Mouse (Mus musculus) lung, postnatal 0 days (tissue): ENCODE measurements at regions not wholly inside any gene's neighbourhood (a gene's known extent, or its start where the extent isn't known, plus 50 kb on each side); places are given as distances from the start of the nearest gene placed in this dataset.

Experiments used
- ATAC-seq: fragments of 200-750 bp; cut with Nextera tagmentation; 2 replicates; pipeline ENCODE4 v1.8.0; 2017; ENCODE audit warnings: moderate library complexity
- DNase-seq: peaks from one replicate; pipeline ENCODE4 v3.0.0-alpha.2; 2016; ENCODE audit warnings: low spot score
- H3K27ac ChIP-seq: fragments of 300-500 bp; sonication (generic); 2 replicates; pipeline ENCODE4 v1.5.1; 2014; ENCODE audit warnings: antibody characterized with exemption, mild to moderate bottlenecking, low read length, mixed read lengths
- H3K27me3 ChIP-seq: fragments of 300-500 bp; sonication (generic); replicated peaks from 2 replicates; pipeline ENCODE4 v1.6.1; 2014; ENCODE audit warnings: low read length, mixed read lengths; ENCODE audit not compliant: insufficient read depth
- H3K36me3 ChIP-seq: fragments of 300-500 bp; sonication (generic); 2 replicates; pipeline ENCODE4 v1.6.1; 2014; ENCODE audit warnings: low read length, mixed read lengths; ENCODE audit not compliant: insufficient read depth
- H3K4me1 ChIP-seq: fragments of 300-500 bp; sonication (generic); 2 replicates; pipeline ENCODE4 v1.6.1; 2014; ENCODE audit warnings: antibody characterized with exemption, low read depth, low read length, mixed read lengths; ENCODE audit not compliant: insufficient read depth
- H3K4me2 ChIP-seq: fragments of 300-500 bp; sonication (generic); replicated peaks from 2 replicates; pipeline ENCODE4 v1.6.1; 2014; ENCODE audit warnings: low read depth, mild to moderate bottlenecking, low read length, moderate library complexity, mixed read lengths
- H3K4me3 ChIP-seq: fragments of 300-500 bp; sonication (generic); 2 replicates; pipeline ENCODE4 v1.5.1; 2014; ENCODE audit warnings: low read depth, low read length
- H3K9ac ChIP-seq: fragments of 300-500 bp; sonication (generic); replicated peaks from 2 replicates; pipeline ENCODE4 v1.6.1; 2014; ENCODE audit warnings: low read depth, mild to moderate bottlenecking
- H3K9me3 ChIP-seq: fragments of 300-500 bp; sonication (generic); 2 replicates; pipeline ENCODE4 v1.6.1; 2016; ENCODE audit warnings: low read length, mixed read lengths
- CTCF ChIP-seq: IDR thresholded peaks from 2 replicates; pipeline ENCODE4 v1.5.1; 2016; ENCODE audit warnings: antibody characterized with exemption, mild to moderate bottlenecking
- EP300 ChIP-seq: IDR thresholded peaks from 2 replicates; pipeline ENCODE4 v1.6.1; 2016; ENCODE audit warnings: antibody characterized with exemption, mild to moderate bottlenecking, control low read depth
- WGBS: fragments of 180-500 bp; shearing (Covaris S2); extraction: QIAGEN DNeasy Blood & Tissue Kit; methylation state at CpG from one replicate; pipeline ENCODE4 v1.1.7; 2014; 5-methylcytosine and 5-hydroxymethylcytosine counted together

GRCm38 (mm10) chr9:101340796-101341465, 89.3 kb upstream of the Ppp2r3a start:
- no peak for ATAC-seq
- no peaks in the 10 kb centered on the region for H3K9me3 ChIP-seq
- no peak overlapping the region for H3K27ac ChIP-seq
- H3K36me3 ChIP-seq: no peaks in the 10 kb centered on the region
- H3K4me2 ChIP-seq: no peak overlapping the region
- H3K27me3 ChIP-seq: no peaks in the 10 kb centered on the region
- no peak for DNase-seq
- 67% methylated on average over 11 of the region's 11 CpGs for WGBS
- no peak overlapping the region for H3K9ac ChIP-seq
- no peak for TF ChIP-seq EP300
- no peak for TF ChIP-seq CTCF
- H3K4me3 ChIP-seq: no peak overlapping the region
- no peaks in the 10 kb centered on the region for H3K4me1 ChIP-seq

- no peaks in the 10 kb centered on the region for H3K36me3 ChIP-seq
- H3K9me3 ChIP-seq: no peaks in the 10 kb centered on the region
- H3K4me3 ChIP-seq: no peak overlapping the region
- no peak overlapping the region for H3K27ac ChIP-seq
- no peak overlapping the region for H3K9ac ChIP-seq
- no peaks in the 10 kb centered on the region for H3K4me1 ChIP-seq
- DNase-seq (no peak), ATAC-seq (no peak)
- TF ChIP-seq EP300 (no peak), CTCF (no peak)
- 58% methylated on average over 8 of the region's 8 CpGs for WGBS
- no peak overlapping the region for H3K4me2 ChIP-seq
- no peaks in the 10 kb centered on the region for H3K27me3 ChIP-seq
Observed at GRCm38 (mm10) chr9:101329032-101329824, 77.6 kb upstream of the Ppp2r3a start.

GRCm38 (mm10) chr9:101326961-101327360, 75.4 kb upstream of the Ppp2r3a start:
- no peak overlapping the region for H3K27ac ChIP-seq

GRCm38 (mm10) chr9:101314036-101314435, 62.4 kb upstream of the Ppp2r3a start:
- 43% methylated on average over 4 of the region's 4 CpGs for WGBS
- no peaks in the 10 kb centered on the region for H3K9me3 ChIP-seq
- no peak overlapping the region for H3K4me3 ChIP-seq
- no peak overlapping the region for H3K27ac ChIP-seq
- H3K36me3 ChIP-seq: no peaks in the 10 kb centered on the region
- H3K4me1 ChIP-seq: no peaks in the 10 kb centered on the region
- DNase-seq (peak; percentile 79), ATAC-seq (no peak)
- TF ChIP-seq EP300 (no peak), CTCF (peak; percentile 83)
- no peak overlapping the region for H3K4me2 ChIP-seq
- no peaks in the 10 kb centered on the region for H3K27me3 ChIP-seq
- H3K9ac ChIP-seq: no peak overlapping the region

More at GRCm38 (mm10) chr9:101326961-101327360, 75.4 kb upstream of the Ppp2r3a start:
- no peak for ATAC-seq
- TF ChIP-seq CTCF: no peak
- no peak for TF ChIP-seq EP300
- H3K4me2 ChIP-seq: no peak overlapping the region
- H3K9ac ChIP-seq: no peak overlapping the region
- 49% methylated on average over 3 of the region's 3 CpGs for WGBS
- H3K4me3 ChIP-seq: no peak overlapping the region
- H3K27me3 ChIP-seq: no peaks in the 10 kb centered on the region
- H3K9me3 ChIP-seq: no peaks in the 10 kb centered on the region
- no peak for DNase-seq
- H3K36me3 ChIP-seq: no peaks in the 10 kb centered on the region
- no peaks in the 10 kb centered on the region for H3K4me1 ChIP-seq

- no peaks in the 10 kb centered on the region for H3K4me1 ChIP-seq
- H3K4me2 ChIP-seq: no peak overlapping the region
- no peak overlapping the region for H3K9ac ChIP-seq
- no peak overlapping the region for H3K4me3 ChIP-seq
- no peak; the same call in 1 of the 2 replicates for TF ChIP-seq EP300
- no peak for TF ChIP-seq CTCF
- peak; percentile 84 for DNase-seq
- peak; percentile 76 for ATAC-seq
- H3K27ac ChIP-seq: no peak overlapping the region
- no peaks in the 10 kb centered on the region for H3K36me3 ChIP-seq
- 48% methylated on average over 10 of the region's 10 CpGs for WGBS
- no peaks in the 10 kb centered on the region for H3K9me3 ChIP-seq
- no peaks in the 10 kb centered on the region for H3K27me3 ChIP-seq
Observed at GRCm38 (mm10) chr9:101306408-101306935, 54.9 kb upstream of the Ppp2r3a start.

GRCm38 (mm10) chr9:101305730-101306129, 54.1 kb upstream of the Ppp2r3a start:
- H3K4me3 ChIP-seq: no peak overlapping the region
- no peak for ATAC-seq
- H3K9me3 ChIP-seq: no peaks in the 10 kb centered on the region
- no peak overlapping the region for H3K9ac ChIP-seq
- no peaks in the 10 kb centered on the region for H3K27me3 ChIP-seq
- WGBS: 70% methylated on average over 4 of the region's 4 CpGs
- DNase-seq: peak; percentile 14
- no peaks in the 10 kb centered on the region for H3K4me1 ChIP-seq
- TF ChIP-seq CTCF (no peak), EP300 (no peak)
- H3K27ac ChIP-seq: no peak overlapping the region
- no peaks in the 10 kb centered on the region for H3K36me3 ChIP-seq
- no peak overlapping the region for H3K4me2 ChIP-seq
